Mouse (Mus musculus): Measurements from ENCODE around the gene 2610301B20Rik. TPM values are rescaled to one million over a fixed set of nuclear protein-coding genes. Genes with fewer than 3 reads are reported as not detected.
"Not testable (repeated sequence)": the region's sequence is repeated elsewhere in the genome, so short reads cannot be mapped to it uniquely, and the experiment has no call there.

2610301B20Rik gene
- polyA plus RNA-seq, 1 experiment from 2014 or later = 44.0 TPM

- Histone ChIP-seq H3K4me2 (replicated peaks) (no peak overlapping the region), H3K27ac (no peak overlapping the region), H3K4me3 (replicated peaks; ENCODE audit: low read length) (no peak overlapping the region), H3K36me3 (replicated peaks; ENCODE audit: control insufficient read depth, insufficient read depth) (peaks cover 43% of the 10 kb centered on the region), H3K9me3 (ENCODE audit: control insufficient read depth, low read length) (no peaks in the 10 kb centered on the region), H3K9ac (no peak overlapping the region), H3K4me1 (replicated peaks; ENCODE audit: control insufficient read depth, insufficient read depth, low read length) (no peaks in the 10 kb centered on the region), H3K27me3 (ENCODE audit: control insufficient read depth, insufficient read depth, low read length) (no peaks in the 10 kb centered on the region)
- ATAC-seq (ENCODE audit: low FRiP score) (no peak), DNase-seq (ENCODE audit: low spot score) (no peak)
- 87% methylated on average over 4 of the region's 4 CpGs for WGBS
Observed at GRCm38 (mm10) chr4:10896262-10896661, 22.0 kb downstream of the 2610301B20Rik start.

GRCm38 (mm10) chr4:10896859-10897258 is 22.6 kb downstream of the 2610301B20Rik start:
- peak; percentile 75 for DNase-seq (ENCODE audit: low spot score)

GRCm38 (mm10) chr4:10905234-10905801 is 31.0 kb downstream of the 2610301B20Rik start:
- ATAC-seq (ENCODE audit: low FRiP score) (peak; percentile 59; the same call in 1 of the 2 replicates), DNase-seq (ENCODE audit: low spot score) (peak; percentile 46)
- no peak overlapping the region for H3K9ac ChIP-seq
- no peaks in the 10 kb centered on the region for H3K36me3 ChIP-seq (replicated peaks; ENCODE audit: control insufficient read depth, insufficient read depth)
- no peak overlapping the region for H3K27ac ChIP-seq
- no peaks in the 10 kb centered on the region; the same call in 1 of the 2 replicates for H3K4me1 ChIP-seq (replicated peaks; ENCODE audit: control insufficient read depth, insufficient read depth, low read length)
- no peaks in the 10 kb centered on the region for H3K9me3 ChIP-seq (ENCODE audit: control insufficient read depth, low read length)
- 7% methylated on average over 13 of the region's 13 CpGs for WGBS
- H3K4me3 ChIP-seq (replicated peaks; ENCODE audit: low read length) = no peak overlapping the region
- peak overlapping the region; percentile 7; the same call in 1 of the 2 replicates for H3K4me2 ChIP-seq (replicated peaks)
- H3K27me3 ChIP-seq (ENCODE audit: control insufficient read depth, insufficient read depth, low read length) = no peaks in the 10 kb centered on the region

More at GRCm38 (mm10) chr4:10896859-10897258, 22.6 kb downstream of the 2610301B20Rik start:
- no peaks in the 10 kb centered on the region for H3K27me3 ChIP-seq (ENCODE audit: control insufficient read depth, insufficient read depth, low read length)
- H3K36me3 ChIP-seq (replicated peaks; ENCODE audit: control insufficient read depth, insufficient read depth) = peaks cover 43% of the 10 kb centered on the region
- no peaks in the 10 kb centered on the region for H3K9me3 ChIP-seq (ENCODE audit: control insufficient read depth, low read length)
- H3K9ac ChIP-seq = no peak overlapping the region
- H3K4me1 ChIP-seq (replicated peaks; ENCODE audit: control insufficient read depth, insufficient read depth, low read length) = no peaks in the 10 kb centered on the region
- H3K4me2 ChIP-seq (replicated peaks) = no peak overlapping the region
- no peak overlapping the region for H3K4me3 ChIP-seq (replicated peaks; ENCODE audit: low read length)
- H3K27ac ChIP-seq = no peak overlapping the region
- ATAC-seq (ENCODE audit: low FRiP score) = peak; percentile 72

GRCm38 (mm10) chr4:10911417-10911816 is 37.1 kb downstream of the 2610301B20Rik start:
- not testable (repeated sequence) for H3K27me3 ChIP-seq (ENCODE audit: control insufficient read depth, insufficient read depth, low read length); H3K9ac ChIP-seq; H3K4me2 ChIP-seq (replicated peaks); H3K9me3 ChIP-seq (ENCODE audit: control insufficient read depth, low read length); ATAC-seq (ENCODE audit: low FRiP score); H3K4me1 ChIP-seq (replicated peaks; ENCODE audit: control insufficient read depth, insufficient read depth, low read length); H3K27ac ChIP-seq; H3K4me3 ChIP-seq (replicated peaks; ENCODE audit: low read length); H3K36me3 ChIP-seq (replicated peaks; ENCODE audit: control insufficient read depth, insufficient read depth); DNase-seq (ENCODE audit: low spot score)
- 58% methylated on average over 7 of the region's 7 CpGs for WGBS

- Histone ChIP-seq H3K4me1 (replicated peaks; ENCODE audit: control insufficient read depth, insufficient read depth, low read length) (no peaks in the 10 kb centered on the region), H3K27me3 (ENCODE audit: control insufficient read depth, insufficient read depth, low read length) (no peaks in the 10 kb centered on the region), H3K4me2 (replicated peaks) (no peak overlapping the region), H3K9ac (no peak overlapping the region), H3K9me3 (ENCODE audit: control insufficient read depth, low read length) (no peaks in the 10 kb centered on the region), H3K4me3 (replicated peaks; ENCODE audit: low read length) (no peak overlapping the region), H3K36me3 (replicated peaks; ENCODE audit: control insufficient read depth, insufficient read depth) (no peaks in the 10 kb centered on the region), H3K27ac (no peak overlapping the region)
- DNase-seq (ENCODE audit: low spot score) (no peak), ATAC-seq (ENCODE audit: low FRiP score) (no peak)
- 77% methylated on average over 6 of the region's 6 CpGs for WGBS
Observed at GRCm38 (mm10) chr4:10911909-10912478, 37.7 kb downstream of the 2610301B20Rik start.

GRCm38 (mm10) chr4:10912611-10913301 is 38.5 kb downstream of the 2610301B20Rik start:
- Histone ChIP-seq H3K4me2 (replicated peaks) (no peak overlapping the region), H3K27me3 (ENCODE audit: control insufficient read depth, insufficient read depth, low read length) (no peaks in the 10 kb centered on the region), H3K27ac (no peak overlapping the region), H3K9me3 (ENCODE audit: control insufficient read depth, low read length) (no peaks in the 10 kb centered on the region), H3K9ac (no peak overlapping the region), H3K4me3 (replicated peaks; ENCODE audit: low read length) (no peak overlapping the region), H3K4me1 (replicated peaks; ENCODE audit: control insufficient read depth, insufficient read depth, low read length) (no peaks in the 10 kb centered on the region), H3K36me3 (replicated peaks; ENCODE audit: control insufficient read depth, insufficient read depth) (no peaks in the 10 kb centered on the region)
- DNase-seq (ENCODE audit: low spot score) = peak; percentile 96
- WGBS = 23% methylated on average over 7 of the region's 7 CpGs
- peak; percentile 86 for ATAC-seq (ENCODE audit: low FRiP score)

- ATAC-seq (ENCODE audit: low FRiP score) (peak; percentile 18; the same call in 1 of the 2 replicates), DNase-seq (ENCODE audit: low spot score) (no peak)
- Histone ChIP-seq H3K9me3 (ENCODE audit: control insufficient read depth, low read length) (no peaks in the 10 kb centered on the region), H3K36me3 (replicated peaks; ENCODE audit: control insufficient read depth, insufficient read depth) (no peaks in the 10 kb centered on the region), H3K4me2 (replicated peaks) (no peak overlapping the region), H3K4me3 (replicated peaks; ENCODE audit: low read length) (no peak overlapping the region), H3K4me1 (replicated peaks; ENCODE audit: control insufficient read depth, insufficient read depth, low read length) (no peaks in the 10 kb centered on the region), H3K9ac (no peak overlapping the region), H3K27me3 (ENCODE audit: control insufficient read depth, insufficient read depth, low read length) (no peaks in the 10 kb centered on the region), H3K27ac (no peak overlapping the region)
- WGBS = 79% methylated on average over 3 of the region's 3 CpGs
Observed at GRCm38 (mm10) chr4:10913409-10913808, 39.1 kb downstream of the 2610301B20Rik start.

- no peak overlapping the region for H3K9ac ChIP-seq
- H3K9me3 ChIP-seq (ENCODE audit: control insufficient read depth, low read length) = no peaks in the 10 kb centered on the region
- no peak overlapping the region for H3K4me2 ChIP-seq (replicated peaks)
- no peak overlapping the region for H3K27ac ChIP-seq
- WGBS = 75% methylated on average over 2 of the region's 2 CpGs
- H3K4me3 ChIP-seq (replicated peaks; ENCODE audit: low read length) = no peak overlapping the region
- ATAC-seq (ENCODE audit: low FRiP score) (no peak), DNase-seq (ENCODE audit: low spot score) (no peak)
- H3K27me3 ChIP-seq (ENCODE audit: control insufficient read depth, insufficient read depth, low read length) = no peaks in the 10 kb centered on the region
- H3K4me1 ChIP-seq (replicated peaks; ENCODE audit: control insufficient read depth, insufficient read depth, low read length) = no peaks in the 10 kb centered on the region
- H3K36me3 ChIP-seq (replicated peaks; ENCODE audit: control insufficient read depth, insufficient read depth) = no peaks in the 10 kb centered on the region
Observed at GRCm38 (mm10) chr4:10914766-10915165, 40.5 kb downstream of the 2610301B20Rik start.

GRCm38 (mm10) chr4:10915271-10915670 is 41.0 kb downstream of the 2610301B20Rik start:
- no peaks in the 10 kb centered on the region for H3K27me3 ChIP-seq (ENCODE audit: control insufficient read depth, insufficient read depth, low read length)
- no peak overlapping the region for H3K9ac ChIP-seq
- ATAC-seq (ENCODE audit: low FRiP score) (no peak), DNase-seq (ENCODE audit: low spot score) (no peak)
- no peak overlapping the region for H3K27ac ChIP-seq
- no peak overlapping the region for H3K4me3 ChIP-seq (replicated peaks; ENCODE audit: low read length)
- no peaks in the 10 kb centered on the region for H3K36me3 ChIP-seq (replicated peaks; ENCODE audit: control insufficient read depth, insufficient read depth)
- no peaks in the 10 kb centered on the region for H3K4me1 ChIP-seq (replicated peaks; ENCODE audit: control insufficient read depth, insufficient read depth, low read length)
- H3K4me2 ChIP-seq (replicated peaks) = no peak overlapping the region
- 84% methylated on average over 3 of the region's 3 CpGs for WGBS
- no peaks in the 10 kb centered on the region for H3K9me3 ChIP-seq (ENCODE audit: control insufficient read depth, low read length)

Measured in hindbrain, embryonic 14.5 days (tissue).